Mouse (Mus musculus) megakaryocyte, embryonic 14.5 days (primary cell): ENCODE data around the gene Depp1.

ENCODE experiments used
- FLI1 ChIP-seq: IDR thresholded peaks from 2 replicates; pipeline ENCODE4 v1.6.1; 2012; ENCODE audit warnings: low read length, inconsistent platforms, mixed read lengths
- GATA1 ChIP-seq: IDR thresholded peaks from 3 replicates; pipeline ENCODE4 v1.6.1; 2012; ENCODE audit warnings: mixed read lengths, low read length, inconsistent platforms, borderline replicate concordance

DNA sequence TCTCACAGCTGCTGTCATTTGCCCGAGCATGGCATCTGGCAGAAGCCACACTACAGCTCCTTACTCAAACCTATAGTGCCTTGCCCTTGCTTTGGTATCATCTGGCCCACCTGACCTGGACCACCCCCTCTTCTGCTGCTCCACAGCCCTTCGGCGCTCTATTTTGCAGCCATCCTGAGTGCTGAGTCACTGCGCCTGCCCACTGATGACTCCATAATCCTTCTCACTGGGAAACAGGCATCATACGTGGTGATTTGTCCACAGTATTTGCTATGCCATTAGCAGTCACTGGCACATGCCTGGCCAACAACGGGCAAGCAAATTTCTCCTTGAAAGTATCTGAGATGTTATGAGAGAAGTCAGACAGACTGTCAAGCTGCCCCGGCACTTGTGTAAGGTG is 598 bp upstream of the Depp1 start:
- TF ChIP-seq GATA1 (no peak), FLI1 (no peak)
